Mouse (Mus musculus): ENCODE results near the gene Fermt2.

DNA sequence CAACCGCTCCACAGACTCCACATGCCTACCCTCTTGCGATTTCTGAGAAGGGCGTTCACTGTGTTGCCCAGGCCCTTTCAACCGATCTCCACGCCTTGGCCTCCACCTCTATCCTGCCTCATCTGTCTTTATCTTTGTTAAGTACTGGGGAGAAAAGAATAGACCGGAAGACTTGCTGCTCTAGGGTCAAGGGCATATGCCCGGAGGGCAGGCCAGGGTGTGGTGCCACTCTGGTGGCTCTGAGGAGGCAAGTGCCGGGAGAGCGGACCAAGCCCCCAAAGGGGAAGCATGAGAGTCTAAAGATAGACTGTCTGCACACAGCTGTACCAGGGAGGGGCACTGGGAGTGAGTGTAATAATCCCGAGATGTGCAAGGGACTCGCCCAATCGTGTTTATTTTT lies 84.5 kb downstream of the Fermt2 start:
- TF ChIP-seq CTCF (IDR thresholded peaks at IDR 0.05; ENCODE audit: borderline replicate concordance, control insufficient read depth, extremely low read depth, insufficient read depth, low read length, poor library complexity) = no peak
- no peak for TF ChIP-seq POLR2A (IDR thresholded peaks at IDR 0.05; ENCODE audit: control insufficient read depth, extremely low read depth, insufficient read depth, low read length, poor library complexity)

Data from thymus, adult 2 months (tissue).